Mouse (Mus musculus) layer of hippocampus, postnatal 10 days (tissue): Measurements from ENCODE around the gene Paf1. TPM values are rescaled to one million over a fixed set of nuclear protein-coding genes. Genes with fewer than 3 reads are reported as not detected.

Source experiments
- DNase-seq, 2 experiments: peaks; one replicate each; pipeline ENCODE4 v3.0.0; 2021; ENCODE audit warnings: low spot score in 2 of 2
- total RNA-seq, 2 experiments: library from RNA; stranded (reverse); gene quantifications; 2 replicates each; pipeline ENCODE4 v1.2.3; 2021

The Paf1 gene
- total RNA-seq, 2 experiments from 2014 or later, result 73.3 to 93.0 TPM

- peak; percentile 32 to 57 for DNase-seq
Measured at GRCm38 (mm10) chr7:28435660-28436259, 43.0 kb downstream of the Paf1 start.

- DNase-seq, result peak; percentile 100
Measured at GRCm38 (mm10) chr7:28436271-28436904, 43.6 kb downstream of the Paf1 start.

- DNase-seq, result peak; percentile 81 to 82
Measured at GRCm38 (mm10) chr7:28436932-28437570, 44.3 kb downstream of the Paf1 start, which contains the start of gene Gmfg. Gene Gmfg (plus strand): TSS chr7:28437447.

GRCm38 (mm10) chr7:28437964-28438363, 45.2 kb downstream of the Paf1 start:
- no peak for DNase-seq

GRCm38 (mm10) chr7:28438771-28439170, 46.0 kb downstream of the Paf1 start:
- DNase-seq, result no peak

- DNase-seq, result no peak
Measured at GRCm38 (mm10) chr7:28440739-28441138, 48.0 kb downstream of the Paf1 start.

GRCm38 (mm10) chr7:28441776-28442485, 49.2 kb downstream of the Paf1 start:
- DNase-seq, result no peak

GRCm38 (mm10) chr7:28442688-28443087, 49.9 kb downstream of the Paf1 start:
- no peak for DNase-seq

GRCm38 (mm10) chr7:28444344-28444974, 51.7 kb downstream of the Paf1 start:
- no peak for DNase-seq

- DNase-seq, result peak; percentile 94
Measured at GRCm38 (mm10) chr7:28446446-28446845, 53.7 kb downstream of the Paf1 start.

- DNase-seq, result no peak
Measured at GRCm38 (mm10) chr7:28447101-28447830, 54.5 kb downstream of the Paf1 start.

GRCm38 (mm10) chr7:28447865-28448820, 55.4 kb downstream of the Paf1 start:
- no peak for DNase-seq

Other genes with a start within 250 kb of the Paf1 start
- 10 to 100 TPM; 69.3 to 77.2 TPM for gene Fbl, start 223.2 kb upstream of the Paf1 start, total RNA-seq
- 10 to 100 TPM; 31.6 to 35.6 TPM for gene Dyrk1b, start 213.5 kb upstream of the Paf1 start, total RNA-seq
- gene Eid2, start 125.1 kb upstream of the Paf1 start, total RNA-seq, result 10 to 100 TPM; 67.3 to 68.9 TPM
- 10 to 100 TPM; 41.8 to 43.2 TPM for gene Eid2b, start 115.2 kb upstream of the Paf1 start, total RNA-seq
- gene Selenov, start 101.8 kb upstream of the Paf1 start, total RNA-seq, result 1 to 10 TPM; 1.4 to 4.2 TPM
- 1 to 10 TPM; 6.5 to 8.9 TPM for gene Dll3, start 90.7 kb upstream of the Paf1 start, total RNA-seq
- 10 to 100 TPM; 49.2 to 49.6 TPM for gene Timm50, start 80.9 kb upstream of the Paf1 start, total RNA-seq
- 100 to 1,000 TPM; 105 to 109 TPM for gene Supt5, start 54.2 kb upstream of the Paf1 start, total RNA-seq
- 100 to 1,000 TPM; 563 to 624 TPM for gene Rps16, start 42.3 kb upstream of the Paf1 start, total RNA-seq
- gene Plekhg2, start 20.4 kb upstream of the Paf1 start, total RNA-seq, result 10 to 100 TPM; 13.5 to 13.6 TPM
- gene Zfp36, start 12.7 kb upstream of the Paf1 start, total RNA-seq, result 1 to 10 TPM; 3.4 to 3.9 TPM
- 10 to 100 TPM; 20.5 to 20.9 TPM for gene Med29, start 243 bp upstream of the Paf1 start, total RNA-seq
- gene Gmfg, start 44.5 kb downstream of the Paf1 start, total RNA-seq, result 1 to 10 TPM; 4.2 to 4.3 TPM
- 10 to 100 TPM; 91.8 to 96.1 TPM for gene Lrfn1, start 59.0 kb downstream of the Paf1 start, total RNA-seq
- not detected for gene Ifnl2, start 117.5 kb downstream of the Paf1 start, total RNA-seq
- not detected for gene Ifnl3, start 129.9 kb downstream of the Paf1 start, total RNA-seq
- gene Sycn, start 147.9 kb downstream of the Paf1 start, total RNA-seq, result not detected
- under 1 TPM; 0.42 to 0.46 TPM for gene Nccrp1, start 154.3 kb downstream of the Paf1 start, total RNA-seq
- 10 to 100 TPM; 58.4 to 61.9 TPM for gene Samd4b, start 205.2 kb downstream of the Paf1 start, total RNA-seq
- 10 to 100 TPM; 11.7 to 13.0 TPM for gene Pak4, start 205.2 kb downstream of the Paf1 start, total RNA-seq
- 1 to 10 TPM; 1.5 to 2.1 TPM for gene Acp7, start 238.4 kb downstream of the Paf1 start, total RNA-seq